ENCODE assay signal across 8 mouse cellular contexts in genomic region chr10:127291881-127292638, GRCm38 (mm10). TPM values are rescaled to one million over a fixed set of nuclear protein-coding genes. Genes with fewer than 3 reads are reported as not detected.
A peak's percentile ranks its signal among the peaks of the same experiment; 100 is the strongest.
DNase-seq lines count a peak whose midpoint lies in the region; ATAC-seq and TF ChIP-seq lines count a peak whose summit lies in the region.

No protein-coding gene starts in this region.

- no peaks in the 10 kb centered on the region for H3K27me3 ChIP-seq in kidney, postnatal 0 days (ENCODE audit: insufficient read depth, low read length)
- H3K27me3 ChIP-seq in hindbrain, postnatal 0 days (ENCODE audit: insufficient read depth, low read length), result no peaks in the 10 kb centered on the region
- no peaks in the 10 kb centered on the region for H3K27me3 ChIP-seq in midbrain, embryonic 16.5 days (ENCODE audit: control insufficient read depth, insufficient read depth, low read depth, low read length)

- H3K36me3 ChIP-seq in kidney, postnatal 0 days (ENCODE audit: insufficient read depth, low read length), result peaks cover 25% of the 10 kb centered on the region
- peaks cover 24% of the 10 kb centered on the region for H3K36me3 ChIP-seq in hindbrain, postnatal 0 days (ENCODE audit: insufficient read depth, low read length)
- H3K36me3 ChIP-seq in midbrain, embryonic 16.5 days (ENCODE audit: control insufficient read depth, insufficient read depth, low read length), result peaks cover 25% of the 10 kb centered on the region

- H3K4me1 ChIP-seq in kidney, postnatal 0 days (replicated peaks; ENCODE audit: insufficient read depth, low read length), result peaks cover 20% of the 10 kb centered on the region
- H3K4me1 ChIP-seq in hindbrain, postnatal 0 days (ENCODE audit: insufficient read depth, low read length), result peaks cover 23% of the 10 kb centered on the region
- H3K4me1 ChIP-seq in midbrain, embryonic 16.5 days (ENCODE audit: control insufficient read depth, insufficient read depth, low read length), result peaks cover 24% of the 10 kb centered on the region

- no peak for TF ChIP-seq CTCF in kidney, postnatal 0 days (IDR thresholded peaks at IDR 0.05; ENCODE audit: low read depth)
- no peak for TF ChIP-seq CTCF in hindbrain, postnatal 0 days (IDR thresholded peaks at IDR 0.05; ENCODE audit: low read depth)

- H3K4me3 ChIP-seq in kidney, postnatal 0 days (replicated peaks; ENCODE audit: low read depth, low read length), result peak overlapping the region; percentile 72
- H3K4me3 ChIP-seq in hindbrain, postnatal 0 days (ENCODE audit: low read length), result peak overlapping the region; percentile 69
- peak overlapping the region; percentile 63 for H3K4me3 ChIP-seq in midbrain, embryonic 16.5 days (ENCODE audit: low read depth, low read length)

- no peak for DNase-seq in kidney, postnatal 0 days (ENCODE audit: low spot score)
- no peak for DNase-seq in kidney, postnatal 25 days
- peak; percentile 84 for DNase-seq in c-Kit-positive CD71-positive TER-119-positive erythroid progenitor cells, embryonic 14.5 days (ENCODE audit: low spot score)
- no peak for DNase-seq in hindbrain, postnatal 0 days (ENCODE audit: low spot score)
- no peak for DNase-seq in thymus, postnatal 25 days
- DNase-seq in layer of hippocampus, adult 9-10 months (ENCODE audit: low spot score), result no peak
- DNase-seq in frontal cortex, postnatal 14 days (ENCODE audit: low spot score in 2 of 2), result no peak

- H3K27ac ChIP-seq in kidney, postnatal 0 days, result 0 out of 2 replicates have a peak overlapping the region, but pooled peaks have one; percentile 99
- H3K27ac ChIP-seq in hindbrain, postnatal 0 days, result peak overlapping the region; percentile 97; the same call in 1 of the 2 replicates
- H3K27ac ChIP-seq in midbrain, embryonic 16.5 days (ENCODE audit: low read length), result peak overlapping the region; percentile 96; the same call in 1 of the 2 replicates

- H3K9me3 ChIP-seq in kidney, postnatal 0 days (replicated peaks; ENCODE audit: low read length), result no peaks in the 10 kb centered on the region
- no peaks in the 10 kb centered on the region for H3K9me3 ChIP-seq in hindbrain, postnatal 0 days (ENCODE audit: low read length)
- H3K9me3 ChIP-seq in midbrain, embryonic 16.5 days (replicated peaks; ENCODE audit: control insufficient read depth, low read length, poor library complexity, severe bottlenecking), result no peaks in the 10 kb centered on the region

- H3K9ac ChIP-seq in kidney, postnatal 0 days (ENCODE audit: low read depth, low read length), result peak overlapping the region; percentile 77
- H3K9ac ChIP-seq in hindbrain, postnatal 0 days (replicated peaks; ENCODE audit: low read length), result peak overlapping the region; percentile 66; the same call in 1 of the 2 replicates
- peak overlapping the region; percentile 61; the same call in 1 of the 2 replicates for H3K9ac ChIP-seq in midbrain, embryonic 16.5 days (ENCODE audit: low read depth, low read length)

- WGBS in kidney, postnatal 0 days, result 37% methylated on average over 5 of the region's 5 CpGs
- WGBS in hindbrain, postnatal 0 days, result 45% methylated on average over 5 of the region's 5 CpGs
- 38% methylated on average over 5 of the region's 5 CpGs for WGBS in midbrain, embryonic 16.5 days

- peak overlapping the region; percentile 90 for H3K4me2 ChIP-seq in kidney, postnatal 0 days (ENCODE audit: low read length)
- H3K4me2 ChIP-seq in hindbrain, postnatal 0 days (ENCODE audit: low read depth, low read length), result peak overlapping the region; percentile 80
- peak overlapping the region; percentile 72 for H3K4me2 ChIP-seq in midbrain, embryonic 16.5 days (ENCODE audit: low read length)

- ATAC-seq in kidney, postnatal 0 days (replicated peaks; ENCODE audit: low FRiP score, low read depth), result no peak
- ATAC-seq in hindbrain, postnatal 0 days, result no peak
- ATAC-seq in midbrain, embryonic 16.5 days, result no peak

RNA-seq across cellular contexts. Expression of gene Mbd6, which starts 3.2 kb away (rescaled TPM):
- 10.5 and 10.7 TPM in 2 replicates for polyA plus RNA-seq in kidney, postnatal 0 days (2015; fragmentation: Nextera tagmentation; extraction: Ambion mirVana)
- total RNA-seq in hindbrain, postnatal 0 days (2014; rRNA removed), result 8.1 and 11.2 TPM in 2 replicates
- polyA plus RNA-seq in hindbrain, postnatal 0 days (2015; fragmentation: Nextera tagmentation; extraction: Ambion mirVana), result 8.3 and 11.5 TPM in 2 replicates
- polyA plus RNA-seq in midbrain, embryonic 16.5 days (2015; fragmentation: Nextera tagmentation; extraction: Ambion mirVana), result 12.6 and 15.3 TPM in 2 replicates

RNA-seq across cellular contexts. Expression of gene Mars, which starts 19.5 kb away (rescaled TPM):
- polyA plus RNA-seq in kidney, postnatal 0 days (2015; fragmentation: Nextera tagmentation; extraction: Ambion mirVana), result 99.1 and 103 TPM in 2 replicates
- total RNA-seq in hindbrain, postnatal 0 days (2014; rRNA removed), result 74.4 and 90.4 TPM in 2 replicates
- polyA plus RNA-seq in hindbrain, postnatal 0 days (2015; fragmentation: Nextera tagmentation; extraction: Ambion mirVana), result 104 TPM in 2 replicates
- polyA plus RNA-seq in midbrain, embryonic 16.5 days (2015; fragmentation: Nextera tagmentation; extraction: Ambion mirVana), result 123 and 128 TPM in 2 replicates

RNA-seq across cellular contexts. Expression of gene Dctn2, which starts 25.9 kb away (rescaled TPM):
- 177 and 190 TPM in 2 replicates for polyA plus RNA-seq in kidney, postnatal 0 days (2015; fragmentation: Nextera tagmentation; extraction: Ambion mirVana)
- 314 and 348 TPM in 2 replicates for total RNA-seq in hindbrain, postnatal 0 days (2014; rRNA removed)
- polyA plus RNA-seq in hindbrain, postnatal 0 days (2015; fragmentation: Nextera tagmentation; extraction: Ambion mirVana), result 319 and 323 TPM in 2 replicates
- polyA plus RNA-seq in midbrain, embryonic 16.5 days (2015; fragmentation: Nextera tagmentation; extraction: Ambion mirVana), result 332 and 345 TPM in 2 replicates

RNA-seq across cellular contexts. Expression of gene Kif5a, which starts 28.9 kb away (rescaled TPM):
- 0.28 and 0.47 TPM in 2 replicates for polyA plus RNA-seq in kidney, postnatal 0 days (2015; fragmentation: Nextera tagmentation; extraction: Ambion mirVana)
- total RNA-seq in hindbrain, postnatal 0 days (2014; rRNA removed), result 231 and 249 TPM in 2 replicates
- 98.4 and 103 TPM in 2 replicates for polyA plus RNA-seq in hindbrain, postnatal 0 days (2015; fragmentation: Nextera tagmentation; extraction: Ambion mirVana)
- 113 and 120 TPM in 2 replicates for polyA plus RNA-seq in midbrain, embryonic 16.5 days (2015; fragmentation: Nextera tagmentation; extraction: Ambion mirVana)

RNA-seq across cellular contexts. Expression of gene Arhgap9, which starts 29.7 kb away (rescaled TPM):
- polyA plus RNA-seq in kidney, postnatal 0 days (2015; fragmentation: Nextera tagmentation; extraction: Ambion mirVana), result 3.7 and 3.8 TPM in 2 replicates
- 1.0 and 1.5 TPM in 2 replicates for total RNA-seq in hindbrain, postnatal 0 days (2014; rRNA removed)
- 1.2 and 1.3 TPM in 2 replicates for polyA plus RNA-seq in hindbrain, postnatal 0 days (2015; fragmentation: Nextera tagmentation; extraction: Ambion mirVana)
- polyA plus RNA-seq in midbrain, embryonic 16.5 days (2015; fragmentation: Nextera tagmentation; extraction: Ambion mirVana), result 0.46 and 0.75 TPM in 2 replicates
